Mouse (Mus musculus) ES-E14 (cell line): ENCODE results near the gene Dlx4. TPM values are rescaled to one million over a fixed set of nuclear protein-coding genes. Genes with fewer than 3 reads are reported as not detected.

Experiments
- DNase-seq: peaks from one replicate; pipeline ENCODE4 v3.0.0-alpha.2; 2013; ENCODE audit warnings: low read depth, low spot score
- H3K27ac ChIP-seq: 2 replicates; pipeline ENCODE4 v1.5.1; 2012; ENCODE audit warnings: low read depth, mild to moderate bottlenecking, low read length, moderate library complexity, mixed read lengths; ENCODE audit not compliant: poor library complexity, insufficient read depth, severe bottlenecking
- H3K36me3 ChIP-seq: 2 replicates; pipeline ENCODE4 v1.6.1; 2012; ENCODE audit warnings: mild to moderate bottlenecking, low read length, moderate library complexity, mixed read lengths; ENCODE audit not compliant: control insufficient read depth, poor library complexity, insufficient read depth, severe bottlenecking
- H3K4me1 ChIP-seq, 2 experiments: fragments of 150-350 bp in 1 of 2; sonication (generic) in 1 of 2; 2 replicates each; pipeline ENCODE4 v1.6.1; 2012; ENCODE audit warnings: low read length in 2 of 2, mild to moderate bottlenecking in 1 of 2, mixed read lengths in 1 of 2; ENCODE audit not compliant: control insufficient read depth in 2 of 2, insufficient read depth in 2 of 2, poor library complexity in 1 of 2
- H3K4me3 ChIP-seq, 2 experiments: fragments of 150-350 bp in 1 of 2; sonication (generic) in 1 of 2; 2 replicates each; pipeline ENCODE4 v1.5.1; 2012; ENCODE audit warnings: low read length in 2 of 2, low read depth in 1 of 2, mild to moderate bottlenecking in 1 of 2, mixed read lengths in 1 of 2; ENCODE audit not compliant: insufficient read depth in 1 of 2, poor library complexity in 1 of 2, severe bottlenecking in 1 of 2
- H3K9ac ChIP-seq: 2 replicates; pipeline ENCODE4 v1.6.1; 2012; ENCODE audit warnings: low read depth, mild to moderate bottlenecking, low read length, mixed read lengths; ENCODE audit not compliant: poor library complexity, insufficient read depth, severe bottlenecking
- H3K9me3 ChIP-seq: fragments of 150-350 bp; sonication (generic); 2 replicates; pipeline ENCODE4 v1.6.1; 2012; ENCODE audit warnings: low read depth, mild to moderate bottlenecking, low read length; ENCODE audit not compliant: control insufficient read depth, insufficient read depth
- CHD2 ChIP-seq: IDR thresholded peaks from 2 replicates; pipeline ENCODE4 v1.6.1; 2014; ENCODE audit warnings: mild to moderate bottlenecking, low read depth, low read length, inconsistent platforms
- HCFC1 ChIP-seq: IDR thresholded peaks from 2 replicates; pipeline ENCODE4 v1.6.1; 2012; ENCODE audit warnings: low read length, inconsistent platforms, borderline replicate concordance; ENCODE audit not compliant: insufficient read depth
- MAFK ChIP-seq: IDR thresholded peaks from 2 replicates; pipeline ENCODE4 v1.6.1; 2014; ENCODE audit warnings: mild to moderate bottlenecking, low read depth, low read length, inconsistent platforms; ENCODE audit not compliant: insufficient read depth
- ZC3H11A ChIP-seq: IDR thresholded peaks from 2 replicates; pipeline ENCODE4 v1.6.1; 2012; ENCODE audit warnings: low read depth, mild to moderate bottlenecking, inconsistent platforms, low read length, borderline replicate concordance
- ZNF384 ChIP-seq: IDR thresholded peaks from 2 replicates; pipeline ENCODE4 v1.6.1; 2012; ENCODE audit warnings: low read depth, low read length, inconsistent platforms
- in situ Hi-C, 2 experiments: fragments of 600-800 bp; cut with MboI; formaldehyde crosslinking; loops; one replicate each; pipeline ENCODE4 v1.15.1; 2025; ENCODE audit warnings: low sequenced_read_pairs in 2 of 2, inconsistent platforms in 1 of 2; ENCODE audit not compliant: unreplicated experiment in 2 of 2
- total RNA-seq: library from RNA; depleted of rRNA; stranded (reverse); fragments of 300-350 nt; gene quantifications from 2 replicates; pipeline ENCODE4 v1.2.3, GENCODE M21; 2012

Dlx4 gene
- total RNA-seq, 1 experiment = 0.18 TPM

- TF ChIP-seq MAFK = no peak
- no peaks in the 10 kb centered on the region for H3K36me3 ChIP-seq
- peak overlapping the region in 1 of 2 experiments; percentile 55; a peak in 1 of 4 replicates for H3K4me3 ChIP-seq
- no peak overlapping the region for H3K27ac ChIP-seq
- peaks cover 0 to 9% of the 10 kb centered on the region in 2 experiments; a peak in 2 of 4 replicates for H3K4me1 ChIP-seq
- H3K9me3 ChIP-seq = no peaks in the 10 kb centered on the region
- no peak for DNase-seq
- H3K9ac ChIP-seq = no peak overlapping the region
- in situ Hi-C loops = no loop called here
Observed at GRCm38 (mm10) chr11:95144091-95144945, 1.7 kb downstream of the Dlx4 start.

- in situ Hi-C loops = no loop called here
- no peaks in the 10 kb centered on the region for H3K9me3 ChIP-seq
- H3K9ac ChIP-seq = no peak overlapping the region
Observed at GRCm38 (mm10) chr11:95143663-95144062, 2.4 kb downstream of the Dlx4 start.

GRCm38 (mm10) chr11:95142980-95143575 lies 3.0 kb downstream of the Dlx4 start:
- Histone ChIP-seq H3K9ac (no peak overlapping the region), H3K36me3 (no peaks in the 10 kb centered on the region), H3K27ac (no peak overlapping the region), H3K9me3 (no peaks in the 10 kb centered on the region), H3K4me1 (peaks cover 0 to 7% of the 10 kb centered on the region in 2 experiments; a peak in 2 of 4 replicates), H3K4me3 (peak overlapping the region; percentile 18 to 32; a peak in 2 of 4 replicates)
- DNase-seq = no peak
- TF ChIP-seq ZNF384 (no peak), ZC3H11A (no peak), MAFK (no peak), CHD2 (no peak), HCFC1 (no peak)
- in situ Hi-C loops = no loop called here

More at GRCm38 (mm10) chr11:95143663-95144062, 2.4 kb downstream of the Dlx4 start:
- Histone ChIP-seq H3K36me3 (no peaks in the 10 kb centered on the region), H3K4me3 (no peak overlapping the region), H3K4me1 (peaks cover 0 to 8% of the 10 kb centered on the region in 2 experiments; a peak in 2 of 4 replicates), H3K27ac (no peak overlapping the region)
- TF ChIP-seq MAFK (no peak), ZC3H11A (no peak)
- DNase-seq = no peak

GRCm38 (mm10) chr11:95142258-95142657 lies 3.8 kb downstream of the Dlx4 start:
- H3K27ac ChIP-seq = no peak overlapping the region
- H3K36me3 ChIP-seq = no peaks in the 10 kb centered on the region
- no peaks in the 10 kb centered on the region for H3K9me3 ChIP-seq
- no peak for DNase-seq
- H3K4me3 ChIP-seq = no peak overlapping the region
- H3K4me1 ChIP-seq = peaks cover 0 to 7% of the 10 kb centered on the region in 2 experiments; a peak in 2 of 4 replicates
- TF ChIP-seq MAFK = no peak
- no peak for TF ChIP-seq HCFC1
- TF ChIP-seq ZC3H11A = no peak
- TF ChIP-seq ZNF384 = no peak
- no peak for TF ChIP-seq CHD2
- H3K9ac ChIP-seq = no peak overlapping the region
- in situ Hi-C loops = no loop called here
